Mouse (Mus musculus) thymus, postnatal 36 days (tissue): ENCODE data around the gene Xaf1.

Experiments
- DNase-seq, 2 experiments: peaks; one replicate each; pipeline ENCODE4 v3.0.0; 2022; ENCODE audit warnings: mixed read lengths in 2 of 2

Gene Xaf1

GRCm38 (mm10) chr11:72301334-72301733 is at the start of gene Xaf1:
TSS of gene Xaf1 (plus strand) at chr11:72301629.
- peak; percentile 38 to 45 for DNase-seq

- no peak for DNase-seq
Measured at GRCm38 (mm10) chr11:72255629-72256028, 45.8 kb upstream of the Xaf1 start.

- no peak for DNase-seq
Measured at GRCm38 (mm10) chr11:72256441-72256840, 45.0 kb upstream of the Xaf1 start.

GRCm38 (mm10) chr11:72265483-72265882 is 35.9 kb upstream of the Xaf1 start:
- DNase-seq: no peak

- peak; percentile 45 to 63 for DNase-seq
Measured at GRCm38 (mm10) chr11:72266207-72266959, 35.0 kb upstream of the Xaf1 start.

- DNase-seq: peak in 1 of 2 experiments; percentile 9
Measured at GRCm38 (mm10) chr11:72266960-72267560, 34.4 kb upstream of the Xaf1 start, which contains the start of gene Slc13a5. TSS of gene Slc13a5 (minus strand) at chr11:72267222.

GRCm38 (mm10) chr11:72271761-72272160 is 29.7 kb upstream of the Xaf1 start:
- no peak for DNase-seq

- no peak for DNase-seq
Measured at GRCm38 (mm10) chr11:72273341-72273740, 28.1 kb upstream of the Xaf1 start.

GRCm38 (mm10) chr11:72281143-72281851 is 20.1 kb upstream of the Xaf1 start:
- no peak for DNase-seq

- DNase-seq: no peak
Measured at GRCm38 (mm10) chr11:72281852-72282400, 19.5 kb upstream of the Xaf1 start.

- no peak for DNase-seq
Measured at GRCm38 (mm10) chr11:72283486-72284224, 17.8 kb upstream of the Xaf1 start.

- no peak for DNase-seq
Measured at GRCm38 (mm10) chr11:72284532-72285182, 16.8 kb upstream of the Xaf1 start.

GRCm38 (mm10) chr11:72285971-72286480 is 15.4 kb upstream of the Xaf1 start:
- no peak for DNase-seq

GRCm38 (mm10) chr11:72286651-72287050 is 14.8 kb upstream of the Xaf1 start:
- no peak for DNase-seq

GRCm38 (mm10) chr11:72287126-72287525 is 14.3 kb upstream of the Xaf1 start:
- no peak for DNase-seq

- no peak for DNase-seq
Measured at GRCm38 (mm10) chr11:72287543-72287942, 13.9 kb upstream of the Xaf1 start.

- DNase-seq: no peak
Measured at GRCm38 (mm10) chr11:72293116-72293515, 8.3 kb upstream of the Xaf1 start.

GRCm38 (mm10) chr11:72302230-72302629 is 801 bp downstream of the Xaf1 start:
- peak in 1 of 2 experiments; percentile 2 for DNase-seq

GRCm38 (mm10) chr11:72307461-72307860 is 6.0 kb downstream of the Xaf1 start:
- no peak for DNase-seq

- DNase-seq: no peak
Measured at GRCm38 (mm10) chr11:72308982-72309381, 7.6 kb downstream of the Xaf1 start.

- DNase-seq: no peak
Measured at GRCm38 (mm10) chr11:72310491-72310890, 9.1 kb downstream of the Xaf1 start.
